Mouse (Mus musculus) mature B cell (primary cell): ENCODE data around the gene Fut8.

Source experiments
- in situ Hi-C: fragments of 300-500 bp; cut with MboI; formaldehyde crosslinking; loops from 2 replicates; pipeline ENCODE4 v1.14.3; 2019

The Fut8 gene

DNA sequence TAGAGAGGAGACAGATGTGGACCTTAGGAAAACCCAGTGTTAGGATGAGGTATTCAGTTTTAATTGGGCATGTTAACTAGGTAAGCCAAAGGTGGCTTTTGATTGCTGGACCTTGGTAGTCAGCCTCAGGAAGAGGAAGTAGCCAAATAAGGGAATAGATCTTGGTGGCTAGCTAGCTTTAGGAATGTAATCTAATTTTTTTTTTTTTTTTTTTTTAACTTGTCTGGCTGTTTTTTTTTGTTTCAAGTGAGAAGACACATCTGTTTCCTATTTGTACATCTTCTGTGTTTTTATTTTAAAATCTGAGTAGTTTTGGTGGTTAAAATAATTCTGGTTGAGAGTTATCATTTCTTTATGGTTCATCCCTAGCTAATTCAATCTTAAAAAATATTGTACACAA, 65.4 kb downstream of the Fut8 start:
- in situ Hi-C loops: no loop called here

DNA sequence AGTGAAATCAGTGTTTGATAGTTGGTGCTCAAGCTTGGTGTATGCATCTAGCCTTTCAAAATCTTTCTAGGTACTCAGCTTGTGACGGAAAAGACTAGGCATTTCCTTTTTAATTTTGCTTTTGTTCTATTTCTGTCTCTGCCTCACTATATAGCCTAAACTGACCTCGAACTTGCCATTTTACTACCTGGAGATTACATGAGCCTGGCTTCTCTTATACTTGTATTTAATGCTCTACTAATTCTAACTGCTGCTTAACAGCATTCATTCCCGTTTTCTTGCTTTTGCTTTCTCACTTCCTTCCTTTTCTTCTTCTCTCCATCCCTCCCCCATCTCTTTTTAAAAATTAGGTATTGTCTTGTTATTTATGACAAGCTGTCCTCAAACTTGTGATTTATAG, 67.6 kb downstream of the Fut8 start:
- in situ Hi-C loops: no loop called here

DNA sequence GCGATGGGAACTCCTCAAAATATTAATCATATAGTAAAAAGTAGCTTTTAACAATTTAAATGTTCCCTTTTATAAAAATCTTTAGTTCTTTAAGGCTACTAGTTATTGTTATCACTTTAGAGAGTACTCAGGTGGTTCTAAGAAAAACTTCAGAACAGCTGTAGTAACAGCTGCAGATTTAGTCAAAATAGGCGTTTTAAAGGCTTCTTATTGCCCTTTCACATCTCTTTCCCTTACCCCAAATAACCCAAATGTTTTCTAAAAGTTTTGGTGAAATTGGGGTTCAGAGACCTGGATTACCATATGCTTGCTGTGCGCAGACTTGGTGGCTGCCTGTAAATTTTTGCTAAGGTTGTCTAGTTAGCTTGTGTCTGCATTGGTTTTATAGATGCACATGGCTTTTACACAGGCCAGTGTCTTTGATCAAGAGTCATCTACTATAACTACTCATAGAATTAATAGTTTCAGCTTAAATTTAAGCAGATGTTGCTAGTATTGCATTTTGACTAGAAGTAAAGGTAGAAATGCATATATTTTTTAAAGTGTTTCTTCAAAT, 68.9 kb downstream of the Fut8 start:
- in situ Hi-C loops: no loop called here

DNA sequence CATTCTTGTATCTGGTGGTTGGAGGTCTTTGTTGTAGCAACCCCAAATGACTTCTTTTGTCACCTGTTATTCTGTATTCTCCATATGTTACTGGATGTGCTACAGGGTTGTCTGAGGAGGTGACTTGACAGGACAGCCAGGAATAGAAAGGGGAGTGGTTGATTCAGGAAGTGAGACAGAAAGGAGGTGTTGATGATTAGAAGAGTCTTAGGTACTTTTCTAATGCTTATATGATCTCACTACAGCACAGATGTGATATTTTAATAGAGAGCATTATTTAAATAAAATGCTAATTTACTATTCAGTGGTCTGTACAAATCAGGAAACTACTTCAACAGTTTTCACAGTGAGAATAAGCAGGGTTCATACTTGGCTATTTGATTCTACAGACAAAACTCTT, 71.6 kb downstream of the Fut8 start:
- in situ Hi-C loops: no loop called here

DNA sequence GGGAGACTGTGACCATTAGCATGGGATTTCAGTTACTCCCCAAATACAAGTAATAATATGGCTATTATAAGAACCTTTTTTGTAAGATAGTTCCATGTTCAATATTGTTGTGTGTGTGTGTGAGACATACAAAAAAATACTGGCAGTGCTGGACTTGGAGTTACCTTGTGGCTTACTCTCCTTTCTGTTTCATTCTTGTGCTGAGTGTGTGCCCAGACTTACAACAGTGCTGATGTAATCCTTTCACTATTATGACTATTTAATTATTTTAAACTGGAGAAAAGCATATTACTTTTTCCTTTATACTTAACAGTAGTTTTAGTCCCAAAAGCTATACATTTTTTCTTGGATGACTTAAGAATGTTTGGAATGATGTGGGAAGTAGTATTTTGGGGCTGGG, 75.6 kb downstream of the Fut8 start:
- in situ Hi-C loops: no loop called here

DNA sequence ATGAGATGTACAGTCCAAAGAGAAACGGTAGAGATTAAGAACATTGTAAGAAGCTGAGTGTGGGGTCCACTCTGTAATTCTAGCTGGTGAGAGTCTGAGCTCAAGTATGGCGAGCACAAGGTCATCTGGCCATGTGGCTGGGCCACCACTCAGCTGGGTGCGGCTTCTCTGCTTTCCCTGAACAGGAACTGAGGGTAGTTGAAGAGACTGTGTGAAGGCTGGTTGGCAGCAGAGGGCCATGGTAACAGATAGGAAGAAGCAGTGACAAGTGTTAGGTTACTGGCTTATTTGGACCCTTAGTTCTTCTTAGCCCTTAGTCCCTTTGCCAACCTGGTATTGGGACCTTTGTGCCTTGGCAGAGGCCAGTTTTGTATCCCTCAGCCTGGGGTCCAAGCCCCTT, 86.2 kb downstream of the Fut8 start:
- in situ Hi-C loops: no loop called here

DNA sequence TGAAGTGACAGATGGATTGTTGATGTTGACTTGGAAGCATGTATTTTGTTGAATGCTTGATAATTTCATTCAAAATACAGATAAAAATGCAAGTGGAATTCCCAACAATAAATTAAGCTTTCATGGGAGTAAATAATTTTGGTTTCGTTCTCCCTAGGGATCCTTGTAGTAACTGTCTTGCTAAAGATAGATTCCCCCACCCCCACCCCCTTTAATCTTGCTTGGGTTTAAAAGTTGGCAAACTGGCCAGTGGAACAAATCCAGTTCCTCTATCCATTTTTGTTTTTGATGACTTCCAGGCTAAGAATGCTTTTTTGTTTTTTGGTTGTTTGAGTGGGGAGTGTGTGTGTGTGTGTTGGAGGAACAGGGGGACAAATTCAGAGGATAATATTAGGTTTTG, 108.6 kb downstream of the Fut8 start:
- in situ Hi-C loops: no loop called here

DNA sequence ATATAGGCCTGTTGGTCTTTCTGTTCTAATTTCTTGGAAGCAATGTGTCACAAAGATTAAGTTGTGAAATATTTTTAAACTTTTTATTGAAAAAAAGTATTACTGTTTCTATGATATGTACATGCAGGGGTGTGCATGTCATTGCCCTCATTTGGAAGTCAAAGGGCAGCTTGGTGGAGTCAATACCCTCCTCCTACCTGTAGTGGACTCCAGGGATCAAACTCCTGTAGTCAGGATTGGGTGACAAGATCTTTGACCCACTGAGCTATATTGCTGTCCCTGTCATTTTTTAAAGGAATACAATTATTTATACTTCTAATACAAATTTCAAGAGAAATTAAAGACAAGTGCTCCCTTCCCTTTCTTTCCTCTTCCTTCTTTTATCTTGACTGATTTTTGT, 111.6 kb downstream of the Fut8 start:
- in situ Hi-C loops: no loop called here

DNA sequence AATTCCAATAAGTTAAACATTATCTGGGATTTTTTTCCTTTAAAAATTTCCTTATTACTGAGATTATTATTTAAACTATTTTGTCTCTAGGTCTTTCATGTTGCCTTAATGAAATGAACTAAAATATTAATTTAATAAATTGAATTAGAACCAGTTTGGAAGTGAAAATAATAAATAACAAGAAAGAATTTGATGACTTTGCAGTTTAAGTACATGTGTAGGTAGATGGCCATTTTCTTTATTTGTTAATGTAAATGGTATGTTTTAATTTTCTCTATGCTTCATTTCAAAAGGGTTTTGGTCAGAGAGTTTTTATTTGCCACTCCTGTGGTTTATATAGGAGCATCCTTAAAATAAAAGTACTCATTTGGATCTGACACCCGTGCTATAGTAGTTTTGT, 177.8 kb downstream of the Fut8 start:
- in situ Hi-C loops: no loop called here

DNA sequence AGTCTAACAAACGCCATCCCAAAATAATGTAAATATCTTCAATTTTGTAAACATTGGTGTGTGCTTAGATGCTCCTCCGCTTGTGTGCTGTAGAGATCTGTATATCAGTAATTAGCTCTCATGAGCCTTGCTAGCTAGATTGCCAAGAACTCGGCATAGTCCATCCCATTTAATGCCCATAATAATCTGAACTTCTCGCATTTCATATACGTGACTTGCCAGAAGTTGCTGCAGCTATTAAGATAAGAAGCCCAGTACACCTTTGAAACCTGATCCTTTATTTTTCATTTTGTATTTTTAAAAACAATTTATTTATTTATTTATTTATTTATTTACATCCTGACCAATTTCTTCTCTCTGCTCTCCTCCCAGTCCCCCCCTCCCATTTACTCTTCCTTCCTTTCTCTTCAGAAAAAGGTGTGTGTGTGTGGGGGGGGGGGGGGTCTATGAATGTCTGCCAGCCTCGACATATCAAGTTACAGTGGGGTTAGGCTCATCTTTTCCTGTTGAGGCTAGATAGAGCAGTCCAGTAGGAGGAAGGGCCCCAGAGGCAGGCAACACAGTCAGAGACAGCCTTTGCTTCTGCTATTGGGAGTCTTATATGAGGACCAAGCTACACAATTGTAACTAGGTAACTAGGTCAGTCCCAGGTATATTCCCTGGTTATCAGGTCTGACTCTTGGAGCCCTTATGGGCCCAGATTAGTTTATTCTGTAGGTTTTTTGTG, 183.9 kb downstream of the Fut8 start:
- in situ Hi-C loops: no loop called here

DNA sequence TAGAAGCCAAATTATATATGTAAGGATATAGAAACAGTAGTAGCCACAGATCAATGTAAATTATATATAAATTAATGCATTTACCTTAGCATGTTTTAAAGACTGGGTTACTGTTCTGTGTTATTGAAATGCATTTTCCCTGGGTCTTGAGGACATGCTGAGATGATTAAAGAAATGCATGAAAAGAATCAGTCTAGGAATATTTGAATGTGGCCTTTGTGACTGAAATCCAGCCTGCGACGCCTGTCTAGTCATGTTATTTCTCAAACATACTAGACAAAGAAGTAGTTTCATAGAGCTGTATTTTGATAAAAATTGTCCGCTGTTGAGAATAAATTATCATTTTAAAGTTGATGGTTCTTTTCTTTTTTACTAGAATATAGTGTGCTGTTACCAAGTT, 188.2 kb downstream of the Fut8 start:
- in situ Hi-C loops: no loop called here

DNA sequence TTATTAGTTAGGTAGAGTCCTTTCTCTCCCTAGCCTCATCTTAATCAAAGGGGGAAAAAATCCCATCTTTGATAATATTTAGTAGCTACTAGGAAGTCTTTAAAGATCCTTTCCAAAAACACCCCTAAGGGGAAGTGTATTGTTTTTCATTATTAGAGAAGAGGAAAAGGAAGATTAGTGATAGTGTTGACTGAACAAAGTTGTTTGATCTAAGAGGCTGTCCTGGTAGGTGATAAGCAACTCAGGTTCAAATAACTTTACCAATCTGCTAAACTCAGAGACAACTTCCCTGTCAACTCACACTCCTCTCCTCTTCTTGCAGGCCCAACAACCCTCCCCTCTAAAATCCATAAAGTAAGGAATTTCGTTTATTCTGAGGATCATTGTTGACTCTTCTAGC, 190.2 kb downstream of the Fut8 start:
- in situ Hi-C loops: no loop called here

DNA sequence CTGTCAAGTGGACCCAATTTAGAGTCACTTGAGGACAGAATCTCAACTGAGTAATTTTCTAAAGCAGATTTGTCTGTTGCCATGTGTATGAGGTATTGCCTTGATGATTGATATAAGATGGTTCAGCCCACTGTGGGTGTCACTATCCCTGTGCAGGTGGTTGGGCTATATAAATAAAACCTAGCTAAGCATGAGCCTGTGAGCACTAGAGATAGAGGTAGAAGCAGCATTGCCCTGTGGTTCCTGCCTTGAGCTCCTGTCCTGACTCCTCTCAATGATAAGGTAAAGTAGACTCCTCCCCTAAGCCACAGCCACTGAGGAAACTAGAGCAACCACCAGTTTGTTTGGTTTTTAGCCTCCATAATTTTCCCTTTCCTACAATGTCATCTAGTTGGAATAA, 191.5 kb downstream of the Fut8 start:
- in situ Hi-C loops: no loop called here

DNA sequence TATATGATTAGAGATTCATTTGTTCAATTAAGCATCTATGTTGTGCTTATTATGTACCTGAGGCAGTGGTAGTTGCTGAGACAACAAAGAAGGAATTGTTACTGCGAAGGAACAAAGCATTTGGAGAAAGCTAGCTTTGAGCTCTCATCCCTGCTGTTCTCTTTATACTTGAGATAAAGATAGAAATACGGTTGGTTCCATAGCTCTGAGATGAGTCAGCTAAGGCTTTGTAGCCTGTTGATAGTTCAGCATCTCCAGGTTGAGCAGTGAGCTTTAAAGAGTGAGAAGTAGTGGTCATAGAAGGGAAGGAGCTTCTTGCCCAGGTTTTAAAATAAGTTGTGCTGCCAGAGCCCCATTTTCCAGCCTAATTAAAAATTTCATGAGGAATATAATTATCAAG, 198.8 kb downstream of the Fut8 start:
- in situ Hi-C loops: no loop called here

DNA sequence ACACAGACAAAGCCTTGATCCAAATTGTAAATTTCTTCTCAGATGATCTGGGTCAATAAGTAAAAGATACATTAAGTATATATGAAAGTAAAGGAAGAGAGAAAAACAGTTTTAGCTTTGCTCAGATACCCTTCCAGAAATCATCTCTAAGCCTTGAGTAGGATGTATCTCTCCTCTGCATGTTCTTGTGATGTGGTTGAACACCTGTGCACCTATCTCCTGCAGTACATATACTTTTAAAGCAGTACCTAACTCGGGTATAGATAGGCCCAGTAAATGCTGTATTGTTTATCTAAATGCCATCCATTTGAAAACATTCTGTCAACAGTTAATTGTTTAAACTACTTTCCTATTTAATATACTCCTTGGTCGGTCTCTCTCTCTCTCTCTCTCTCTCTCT, 212.9 kb downstream of the Fut8 start:
- in situ Hi-C loops: no loop called here

DNA sequence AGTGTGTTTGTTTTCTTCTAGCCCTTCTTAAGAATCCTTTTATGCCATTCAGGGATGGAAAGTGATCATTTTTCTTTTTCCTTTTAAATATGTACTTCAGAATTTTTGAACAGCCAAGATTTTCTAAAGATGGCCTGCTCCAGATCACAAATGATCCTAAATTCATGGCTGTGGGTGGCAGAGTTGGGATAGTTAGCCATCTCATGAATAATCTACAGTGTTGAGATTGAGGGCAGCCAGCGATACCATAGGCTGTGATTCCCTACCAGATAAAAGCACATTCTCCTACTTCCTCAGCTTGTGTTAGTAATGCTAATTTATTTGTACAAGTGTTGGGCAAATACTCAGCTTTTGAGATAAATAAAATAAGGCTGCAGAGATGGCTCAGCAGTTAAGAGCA, 228.3 kb downstream of the Fut8 start:
- in situ Hi-C loops: no loop called here

DNA sequence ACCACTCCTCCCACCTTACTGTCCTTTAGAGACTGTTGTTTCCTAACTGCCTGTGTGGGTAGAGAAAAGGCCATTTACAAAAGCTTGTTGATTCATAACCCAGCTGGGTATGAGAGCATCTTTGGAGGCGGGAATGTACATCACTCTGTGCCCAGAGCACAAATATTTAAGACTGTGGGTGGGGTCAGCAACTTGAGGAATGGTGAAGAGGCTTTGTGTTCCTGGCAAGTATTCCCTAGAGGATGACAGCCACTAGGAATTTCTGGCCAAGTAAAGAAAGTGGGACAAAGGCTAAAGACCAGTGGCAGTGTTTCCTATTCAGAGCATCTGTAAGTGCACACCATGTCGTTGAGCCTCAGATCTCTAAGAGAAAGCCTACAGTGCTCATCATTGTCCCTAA, 242.0 kb downstream of the Fut8 start:
- in situ Hi-C loops: no loop called here

DNA sequence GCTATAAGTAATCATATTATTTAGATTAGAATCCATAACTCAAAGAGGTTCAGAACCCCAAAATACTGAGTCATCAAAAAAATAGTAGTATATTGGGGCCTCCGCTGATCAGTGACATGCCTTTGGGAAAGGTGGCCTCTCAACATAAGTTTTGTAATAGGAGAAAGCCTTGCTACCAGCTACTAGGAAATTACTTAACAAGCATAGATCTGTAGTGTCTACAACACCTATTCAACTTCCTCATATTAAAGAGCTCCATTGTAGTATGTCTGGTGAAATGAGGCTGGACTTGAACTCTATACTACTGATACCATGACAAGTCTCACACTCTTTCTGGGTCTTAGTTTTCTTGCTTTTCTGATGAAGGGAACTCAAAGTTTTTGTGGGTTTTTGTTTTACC, 243.2 kb downstream of the Fut8 start:
- in situ Hi-C loops: no loop called here

DNA sequence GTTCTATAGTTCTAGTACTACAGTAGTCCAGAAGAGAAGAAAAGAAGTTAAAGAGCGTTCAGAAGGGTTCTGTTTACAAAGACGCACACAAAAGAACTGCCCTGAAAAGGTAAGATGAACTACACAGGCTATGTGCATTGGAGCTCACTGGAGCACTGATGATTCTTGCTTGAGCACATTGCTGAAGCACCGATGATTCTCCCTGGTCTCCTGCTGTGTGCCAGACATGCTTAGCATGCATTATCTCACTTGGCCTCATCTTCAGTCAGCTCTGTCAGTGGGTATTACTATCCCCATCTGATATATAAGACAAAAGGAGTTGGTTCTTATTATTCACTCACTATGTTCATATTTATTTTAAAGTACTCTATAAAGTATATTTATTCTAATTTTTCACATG, 243.9 kb downstream of the Fut8 start:
- in situ Hi-C loops: no loop called here

DNA sequence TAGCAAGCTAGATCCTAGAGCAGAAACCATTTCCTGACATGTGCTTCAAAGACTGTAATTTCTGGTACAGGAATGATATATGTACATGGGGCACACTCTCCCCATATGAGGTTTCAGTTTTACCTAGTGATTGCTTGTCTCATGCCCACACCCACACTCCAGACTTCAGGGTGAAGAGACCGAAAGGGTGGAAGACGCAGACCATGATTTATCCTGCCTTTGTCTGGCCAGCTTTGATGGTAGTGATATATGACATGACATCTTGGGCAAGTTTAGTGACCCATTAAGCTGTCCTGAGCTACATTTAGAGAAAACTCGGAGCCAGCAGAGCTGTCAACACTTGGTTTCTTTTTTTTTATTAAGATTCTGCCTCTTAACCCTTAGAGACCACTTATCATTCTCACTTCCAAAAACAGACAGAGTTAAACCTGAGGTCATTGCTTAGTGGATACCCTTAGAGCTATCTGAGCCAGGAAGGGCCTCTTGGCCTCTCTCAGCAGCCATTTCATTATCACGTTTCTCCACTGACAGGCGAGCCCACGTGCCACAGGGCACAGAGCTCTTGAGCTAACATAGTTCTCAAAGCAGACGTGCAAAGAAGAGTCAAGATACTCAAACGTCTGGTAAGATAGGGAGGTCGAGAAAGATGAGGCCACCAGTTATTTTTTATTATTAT, 245.4 kb downstream of the Fut8 start:
- in situ Hi-C loops: no loop called here

DNA sequence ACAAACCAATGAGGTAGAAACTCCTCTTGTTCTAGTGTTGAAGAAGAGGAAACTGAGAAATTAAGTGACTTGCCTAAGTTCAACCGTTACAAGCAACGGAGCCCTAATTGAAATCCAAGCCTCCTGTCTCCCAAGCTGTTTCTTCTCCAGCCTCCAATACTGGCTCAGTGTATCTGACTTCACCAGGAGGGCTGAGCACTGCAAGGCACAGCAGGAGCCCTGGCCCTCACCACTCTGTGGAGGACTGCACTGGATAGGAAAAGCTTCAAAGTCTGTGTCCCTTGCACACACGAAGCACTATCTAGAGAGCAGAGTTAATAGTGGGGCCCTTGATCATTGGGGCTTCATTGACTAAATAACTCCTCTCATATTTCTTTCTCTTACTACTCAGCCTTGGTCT, 246.8 kb downstream of the Fut8 start:
- in situ Hi-C loops: no loop called here

DNA sequence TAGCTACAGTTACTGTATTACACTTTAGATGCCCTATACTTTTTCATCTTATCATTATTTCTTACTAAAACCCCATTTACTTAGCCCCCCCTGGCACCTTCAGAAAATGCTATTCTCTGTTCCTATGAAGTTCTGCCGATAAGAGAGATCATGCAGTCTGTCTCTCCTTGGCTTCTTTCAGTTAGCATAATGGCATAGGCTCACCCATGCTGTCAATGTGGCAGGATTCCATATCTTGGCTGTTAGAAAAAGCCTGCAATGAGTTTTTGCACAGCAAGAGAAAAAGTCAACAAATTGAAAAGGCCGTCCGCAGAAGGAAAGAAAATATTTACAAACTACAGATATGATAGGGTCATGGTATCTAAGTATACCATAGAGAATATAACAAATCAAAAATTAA, 253.6 kb downstream of the Fut8 start:
- in situ Hi-C loops: no loop called here

DNA sequence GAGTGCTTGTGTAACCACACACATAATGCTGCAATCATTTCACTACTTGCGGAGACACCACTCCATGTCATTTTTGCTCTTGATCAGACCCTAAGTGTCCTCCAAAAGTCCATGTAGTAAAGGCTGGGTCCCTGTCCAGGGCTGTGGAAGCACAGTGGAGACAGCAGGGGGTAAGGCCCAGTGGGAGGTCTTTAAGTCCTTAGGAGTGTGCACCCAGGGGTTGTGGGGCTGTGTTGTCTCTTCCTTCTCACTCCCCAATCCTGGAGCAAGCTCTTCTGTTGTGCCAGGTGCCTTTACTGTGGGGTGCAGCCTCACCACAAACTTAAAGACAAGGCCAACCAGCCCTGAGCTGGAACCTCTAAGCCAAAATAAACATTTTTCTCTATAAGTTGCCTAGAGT, 257.9 kb downstream of the Fut8 start:
- in situ Hi-C loops: no loop called here

DNA sequence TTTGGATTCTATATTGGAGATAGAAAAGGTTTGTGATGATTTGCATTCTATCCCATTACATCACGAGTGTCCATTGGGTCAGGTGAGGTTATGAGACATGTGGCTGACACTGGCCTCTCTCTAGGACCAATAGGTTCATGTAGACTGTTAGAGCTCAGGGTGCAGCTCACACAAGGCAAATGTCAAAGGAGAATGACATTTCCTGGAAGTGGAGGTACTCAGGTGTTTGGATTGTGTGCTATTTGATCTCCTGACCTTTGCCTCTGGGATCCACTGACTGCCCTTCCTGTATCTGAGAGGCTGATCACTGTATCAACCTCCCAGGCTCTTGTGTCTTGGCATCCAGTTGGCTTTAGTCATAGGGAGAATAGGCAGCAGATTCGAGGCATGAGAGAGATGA, 260.2 kb downstream of the Fut8 start:
- in situ Hi-C loops: no loop called here
